Mouse (Mus musculus) hindbrain, embryonic 15.5 days (tissue): ENCODE data around the gene Gm42715. TPM values are rescaled to one million over a fixed set of nuclear protein-coding genes. Genes with fewer than 3 reads are reported as not detected.

Experiments
- ATAC-seq: fragments of 200-750 bp; cut with Nextera tagmentation; 2 replicates; pipeline ENCODE4 v1.8.0; 2017; ENCODE audit warnings: low read depth, moderate number of reproducible peaks, moderate TSS enrichment; ENCODE audit not compliant: low FRiP score
- H3K27ac ChIP-seq: fragments of 300-500 bp; sonication (generic); replicated peaks from 2 replicates; pipeline ENCODE4 v1.5.1; 2015; ENCODE audit warnings: mild to moderate bottlenecking, inconsistent platforms
- H3K27me3 ChIP-seq: fragments of 300-500 bp; sonication (generic); 2 replicates; pipeline ENCODE4 v1.6.1; 2015; ENCODE audit warnings: control low read depth, inconsistent platforms
- H3K36me3 ChIP-seq: fragments of 300-500 bp; sonication (generic); 2 replicates; pipeline ENCODE4 v1.6.1; 2015; ENCODE audit warnings: control low read depth, inconsistent platforms
- H3K4me1 ChIP-seq: fragments of 300-500 bp; sonication (generic); replicated peaks from 2 replicates; pipeline ENCODE4 v1.6.1; 2015; ENCODE audit warnings: control low read depth, inconsistent platforms
- H3K4me2 ChIP-seq: fragments of 300-500 bp; sonication (generic); 2 replicates; pipeline ENCODE4 v1.6.1; 2015; ENCODE audit warnings: moderate library complexity, mild to moderate bottlenecking, inconsistent platforms
- H3K4me3 ChIP-seq: fragments of 300-500 bp; sonication (generic); 2 replicates; pipeline ENCODE4 v1.5.1; 2015; ENCODE audit warnings: mild to moderate bottlenecking, inconsistent platforms
- H3K9ac ChIP-seq: fragments of 300-500 bp; sonication (generic); 2 replicates; pipeline ENCODE4 v1.6.1; 2015; ENCODE audit warnings: inconsistent platforms
- H3K9me3 ChIP-seq: fragments of 300-500 bp; sonication (generic); 2 replicates; pipeline ENCODE4 v1.6.1; 2016; ENCODE audit warnings: control low read depth, inconsistent platforms
- WGBS: fragments of 180-500 bp; shearing (Covaris S2); methylation state at CpG from one replicate; pipeline ENCODE4 v1.1.7; 2015; 5-methylcytosine and 5-hydroxymethylcytosine counted together
- polyA plus RNA-seq: library from polyadenylated mRNA; unstranded; fragments of >200 nt; fragmentation: Nextera tagmentation; extraction: Ambion mirVana; gene quantifications from 2 replicates; pipeline ENCODE4 v1.2.1, GENCODE M21; 2015

Gm42715 gene
- 14.7 and 15.6 TPM in 2 replicates for polyA plus RNA-seq

- H3K4me2 ChIP-seq: no peak within 1 kb of the TSS
- H3K36me3 ChIP-seq: peaks cover 86% of the 10 kb centered on the region
- ATAC-seq: no peak
- H3K4me3 ChIP-seq: no peak within 1 kb of the TSS
- no peak within 1 kb of the TSS for H3K27ac ChIP-seq
- H3K9me3 ChIP-seq: no peaks in the 10 kb centered on the region
- 95% methylated on average over 3 of the region's 3 CpGs for WGBS
- peaks cover under 1% of the 10 kb centered on the region; the same call in 1 of the 2 replicates for H3K4me1 ChIP-seq
- H3K9ac ChIP-seq: no peak within 1 kb of the TSS
- H3K27me3 ChIP-seq: no peaks in the 10 kb centered on the region
These were observed at the start of gene Gm42715 for GRCm38 (mm10) chr7:127519284-127519683. TSS of gene Gm42715 (plus strand) at chr7:127519584.

GRCm38 (mm10) chr7:127470011-127470715, 49.2 kb upstream of the Gm42715 start:
- peak overlapping the region; percentile 81 for H3K4me2 ChIP-seq
- peak overlapping the region; percentile 99 for H3K27ac ChIP-seq
- H3K4me1 ChIP-seq: peaks cover 31% of the 10 kb centered on the region
- H3K4me3 ChIP-seq: peak overlapping the region; percentile 89
- H3K9ac ChIP-seq: peak overlapping the region; percentile 54
- 9% methylated on average over 10 of the region's 10 CpGs for WGBS
- no peak for ATAC-seq
- H3K9me3 ChIP-seq: no peaks in the 10 kb centered on the region
- H3K36me3 ChIP-seq: peaks cover 22% of the 10 kb centered on the region
- H3K27me3 ChIP-seq: no peaks in the 10 kb centered on the region

- peak overlapping the region; percentile 89 for H3K4me3 ChIP-seq
- H3K9ac ChIP-seq: peak overlapping the region; percentile 97
- peak; percentile 95 for ATAC-seq
- no peaks in the 10 kb centered on the region for H3K27me3 ChIP-seq
- H3K27ac ChIP-seq: peak overlapping the region; percentile 99
- under 1% methylated on average over 46 of the region's 46 CpGs for WGBS
- H3K9me3 ChIP-seq: no peaks in the 10 kb centered on the region
- H3K4me1 ChIP-seq: peaks cover 31% of the 10 kb centered on the region
- H3K36me3 ChIP-seq: peaks cover 30% of the 10 kb centered on the region
- peak overlapping the region; percentile 81 for H3K4me2 ChIP-seq
These were observed 48.4 kb upstream of the Gm42715 start for GRCm38 (mm10) chr7:127470743-127471645.

- peak; percentile 10 for ATAC-seq
- Histone ChIP-seq H3K4me2 (peak overlapping the region; percentile 81), H3K4me1 (peaks cover 34% of the 10 kb centered on the region), H3K9ac (peak overlapping the region; percentile 97), H3K9me3 (no peaks in the 10 kb centered on the region), H3K27me3 (no peaks in the 10 kb centered on the region), H3K36me3 (peaks cover 33% of the 10 kb centered on the region), H3K27ac (peak overlapping the region; percentile 99), H3K4me3 (peak overlapping the region; percentile 89)
- WGBS: under 1% methylated on average over 25 of the region's 25 CpGs
These were observed 47.8 kb upstream of the Gm42715 start for GRCm38 (mm10) chr7:127471646-127472010.

GRCm38 (mm10) chr7:127472060-127472459, 47.3 kb upstream of the Gm42715 start:
- peak overlapping the region; percentile 81 for H3K4me2 ChIP-seq
- peak overlapping the region; percentile 97 for H3K9ac ChIP-seq
- no peaks in the 10 kb centered on the region for H3K27me3 ChIP-seq
- peaks cover 33% of the 10 kb centered on the region for H3K36me3 ChIP-seq
- no peak for ATAC-seq
- H3K4me1 ChIP-seq: peaks cover 39% of the 10 kb centered on the region
- H3K27ac ChIP-seq: peak overlapping the region; percentile 99
- H3K4me3 ChIP-seq: peak overlapping the region; percentile 89
- no peaks in the 10 kb centered on the region for H3K9me3 ChIP-seq
- WGBS: 0% methylated on average over 7 of the region's 7 CpGs

- no peak for ATAC-seq
- whole genome bisulfite sequencing: 82% methylated on average over 5 of the region's 5 CpGs
- peaks cover 43% of the 10 kb centered on the region for H3K4me1 ChIP-seq
- no peak overlapping the region for H3K27ac ChIP-seq
- no peak overlapping the region for H3K4me3 ChIP-seq
- H3K4me2 ChIP-seq: no peak overlapping the region
- peaks cover 33% of the 10 kb centered on the region for H3K36me3 ChIP-seq
- no peaks in the 10 kb centered on the region for H3K9me3 ChIP-seq
- H3K27me3 ChIP-seq: no peaks in the 10 kb centered on the region
- no peak overlapping the region; the same call in 1 of the 2 replicates for H3K9ac ChIP-seq
These were observed 45.7 kb upstream of the Gm42715 start for GRCm38 (mm10) chr7:127473705-127474104.

- no peak overlapping the region for H3K4me3 ChIP-seq
- ATAC-seq: no peak
- H3K4me1 ChIP-seq: peaks cover 39% of the 10 kb centered on the region
- no peak overlapping the region for H3K27ac ChIP-seq
- no peak overlapping the region for H3K9ac ChIP-seq
- H3K9me3 ChIP-seq: no peaks in the 10 kb centered on the region
- H3K36me3 ChIP-seq: peaks cover 33% of the 10 kb centered on the region
- WGBS: 85% methylated on average over 6 of the region's 6 CpGs
- no peaks in the 10 kb centered on the region for H3K27me3 ChIP-seq
- H3K4me2 ChIP-seq: no peak overlapping the region
These were observed 44.9 kb upstream of the Gm42715 start for GRCm38 (mm10) chr7:127474378-127475070.

GRCm38 (mm10) chr7:127475186-127475740, 44.1 kb upstream of the Gm42715 start:
- no peaks in the 10 kb centered on the region for H3K27me3 ChIP-seq
- no peak overlapping the region for H3K4me3 ChIP-seq
- ATAC-seq: no peak
- no peak overlapping the region for H3K4me2 ChIP-seq
- H3K27ac ChIP-seq: no peak overlapping the region
- peaks cover 33% of the 10 kb centered on the region for H3K36me3 ChIP-seq
- WGBS: 94% methylated on average over 11 of the region's 11 CpGs
- H3K4me1 ChIP-seq: peaks cover 39% of the 10 kb centered on the region
- H3K9me3 ChIP-seq: no peaks in the 10 kb centered on the region
- H3K9ac ChIP-seq: no peak overlapping the region

GRCm38 (mm10) chr7:127476336-127476735, 43.0 kb upstream of the Gm42715 start:
- WGBS: 95% methylated on average over 11 of the region's 11 CpGs
- Histone ChIP-seq H3K9me3 (no peaks in the 10 kb centered on the region), H3K27me3 (no peaks in the 10 kb centered on the region), H3K27ac (no peak overlapping the region), H3K9ac (no peak overlapping the region), H3K4me1 (peaks cover 50% of the 10 kb centered on the region), H3K4me3 (no peak overlapping the region), H3K4me2 (no peak overlapping the region), H3K36me3 (peaks cover 33% of the 10 kb centered on the region)
- no peak for ATAC-seq

- Histone ChIP-seq H3K4me1 (peaks cover 54% of the 10 kb centered on the region), H3K9me3 (no peaks in the 10 kb centered on the region), H3K9ac (peak overlapping the region; percentile 28; the same call in 1 of the 2 replicates), H3K27me3 (no peaks in the 10 kb centered on the region), H3K36me3 (peaks cover 35% of the 10 kb centered on the region), H3K27ac (peak overlapping the region; percentile 98; the same call in 1 of the 2 replicates), H3K4me3 (peak overlapping the region; percentile 79), H3K4me2 (peak overlapping the region; percentile 93)
- 83% methylated on average over 4 of the region's 4 CpGs for WGBS
- no peak for ATAC-seq
These were observed 42.5 kb upstream of the Gm42715 start for GRCm38 (mm10) chr7:127476855-127477254.
